Mouse (Mus musculus) limb, embryonic 13.5 days (tissue): ENCODE results near the gene Slc9a1. TPM values are rescaled to one million over a fixed set of nuclear protein-coding genes. Genes with fewer than 3 reads are reported as not detected.

Experiments used
- ATAC-seq: fragments of 200-750 bp; cut with Nextera tagmentation; 2 replicates; pipeline ENCODE4 v1.8.0; 2017; ENCODE audit warnings: low read depth, moderate number of reproducible peaks, moderate TSS enrichment; ENCODE audit not compliant: low FRiP score
- H3K27ac ChIP-seq: fragments of 300-500 bp; sonication (generic); 2 replicates; pipeline ENCODE4 v1.5.1; 2015; ENCODE audit warnings: inconsistent platforms, mild to moderate bottlenecking, moderate library complexity
- H3K27me3 ChIP-seq: fragments of 300-500 bp; sonication (generic); 2 replicates; pipeline ENCODE4 v1.6.1; 2015; ENCODE audit warnings: mild to moderate bottlenecking, inconsistent platforms
- H3K36me3 ChIP-seq: fragments of 300-500 bp; sonication (generic); 2 replicates; pipeline ENCODE4 v1.6.1; 2015; ENCODE audit warnings: inconsistent platforms, mild to moderate bottlenecking, moderate library complexity
- H3K4me1 ChIP-seq: fragments of 300-500 bp; sonication (generic); 2 replicates; pipeline ENCODE4 v1.6.1; 2015; ENCODE audit warnings: inconsistent platforms
- H3K4me2 ChIP-seq: fragments of 300-500 bp; sonication (generic); replicated peaks from 2 replicates; pipeline ENCODE4 v1.6.1; 2015; ENCODE audit warnings: inconsistent platforms, mild to moderate bottlenecking, moderate library complexity
- H3K4me3 ChIP-seq: fragments of 300-500 bp; sonication (generic); 2 replicates; pipeline ENCODE4 v1.5.1; 2015; ENCODE audit warnings: moderate library complexity, mild to moderate bottlenecking, inconsistent platforms
- H3K9ac ChIP-seq: fragments of 300-500 bp; sonication (generic); 2 replicates; pipeline ENCODE4 v1.6.1; 2015; ENCODE audit warnings: mild to moderate bottlenecking, inconsistent platforms
- H3K9me3 ChIP-seq: fragments of 300-500 bp; sonication (generic); 2 replicates; pipeline ENCODE4 v1.6.1; 2016; ENCODE audit warnings: inconsistent platforms
- WGBS: fragments of 180-500 bp; shearing (Covaris S2); methylation state at CpG from one replicate; pipeline ENCODE4 v1.1.7; 2015; 5-methylcytosine and 5-hydroxymethylcytosine counted together
- polyA plus RNA-seq: library from polyadenylated mRNA; unstranded; fragments of >200 nt; fragmentation: Nextera tagmentation; extraction: Ambion mirVana; gene quantifications from 2 replicates; pipeline ENCODE4 v1.2.1, GENCODE M21; 2015

Slc9a1 gene
- polyA plus RNA-seq, 1 experiment from 2014 or later = 8.8 TPM

- Histone ChIP-seq H3K27ac (no peak overlapping the region; the same call in 1 of the 2 replicates), H3K4me1 (peaks cover 57% of the 10 kb centered on the region)
Observed at GRCm38 (mm10) chr4:133396079-133396478, 26.6 kb downstream of the Slc9a1 start.

GRCm38 (mm10) chr4:133397299-133397698, 27.8 kb downstream of the Slc9a1 start:
- 59% methylated on average over 5 of the region's 5 CpGs for WGBS

More at GRCm38 (mm10) chr4:133396079-133396478, 26.6 kb downstream of the Slc9a1 start:
- H3K4me2 ChIP-seq = no peak overlapping the region
- no peak overlapping the region for H3K4me3 ChIP-seq
- no peak overlapping the region for H3K9ac ChIP-seq
- H3K27me3 ChIP-seq = no peaks in the 10 kb centered on the region
- ATAC-seq = no peak
- no peaks in the 10 kb centered on the region for H3K9me3 ChIP-seq
- H3K36me3 ChIP-seq = no peaks in the 10 kb centered on the region
- 73% methylated on average over 2 of the region's 2 CpGs for WGBS

GRCm38 (mm10) chr4:133397961-133398360, 28.5 kb downstream of the Slc9a1 start:
- H3K9ac ChIP-seq = 0 out of 2 replicates have a peak overlapping the region, but pooled peaks have one; percentile 20
- ATAC-seq = no peak
- no peak overlapping the region for H3K4me2 ChIP-seq
- no peaks in the 10 kb centered on the region for H3K36me3 ChIP-seq
- no peak overlapping the region for H3K27ac ChIP-seq
- no peak overlapping the region for H3K4me3 ChIP-seq
- WGBS = 85% methylated on average over 8 of the region's 8 CpGs
- H3K4me1 ChIP-seq = peaks cover 48% of the 10 kb centered on the region
- H3K27me3 ChIP-seq = no peaks in the 10 kb centered on the region
- no peaks in the 10 kb centered on the region for H3K9me3 ChIP-seq

More at GRCm38 (mm10) chr4:133397299-133397698, 27.8 kb downstream of the Slc9a1 start:
- H3K27me3 ChIP-seq = no peaks in the 10 kb centered on the region
- H3K4me3 ChIP-seq = no peak overlapping the region
- no peaks in the 10 kb centered on the region for H3K36me3 ChIP-seq
- no peak overlapping the region for H3K27ac ChIP-seq
- H3K9me3 ChIP-seq = no peaks in the 10 kb centered on the region
- H3K4me2 ChIP-seq = no peak overlapping the region
- ATAC-seq = no peak
- H3K9ac ChIP-seq = no peak overlapping the region
- H3K4me1 ChIP-seq = peaks cover 48% of the 10 kb centered on the region

GRCm38 (mm10) chr4:133398619-133399018, 29.1 kb downstream of the Slc9a1 start:
- H3K4me2 ChIP-seq = no peak overlapping the region
- no peak overlapping the region for H3K27ac ChIP-seq
- peaks cover 51% of the 10 kb centered on the region for H3K4me1 ChIP-seq
- no peak for ATAC-seq
- no peak overlapping the region for H3K4me3 ChIP-seq
- no peaks in the 10 kb centered on the region for H3K27me3 ChIP-seq
- 75% methylated on average over 5 of the region's 5 CpGs for whole genome bisulfite sequencing
- H3K9me3 ChIP-seq = no peaks in the 10 kb centered on the region
- no peak overlapping the region for H3K9ac ChIP-seq
- H3K36me3 ChIP-seq = no peaks in the 10 kb centered on the region

GRCm38 (mm10) chr4:133399509-133399908, 30.0 kb downstream of the Slc9a1 start:
- no peaks in the 10 kb centered on the region for H3K9me3 ChIP-seq

GRCm38 (mm10) chr4:133400098-133400497, 30.6 kb downstream of the Slc9a1 start:
- Histone ChIP-seq H3K27ac (peak overlapping the region; percentile 65; the same call in 1 of the 2 replicates), H3K27me3 (no peaks in the 10 kb centered on the region), H3K36me3 (no peaks in the 10 kb centered on the region), H3K9me3 (no peaks in the 10 kb centered on the region), H3K4me2 (no peak overlapping the region), H3K9ac (peak overlapping the region; percentile 35; the same call in 1 of the 2 replicates), H3K4me1 (peaks cover 40% of the 10 kb centered on the region), H3K4me3 (no peak overlapping the region)
- WGBS = 28% methylated on average over 7 of the region's 7 CpGs
- ATAC-seq = no peak

More at GRCm38 (mm10) chr4:133399509-133399908, 30.0 kb downstream of the Slc9a1 start:
- peak overlapping the region; percentile 35; the same call in 1 of the 2 replicates for H3K9ac ChIP-seq
- WGBS = 76% methylated on average over 6 of the region's 6 CpGs
- peaks cover 46% of the 10 kb centered on the region for H3K4me1 ChIP-seq
- H3K27me3 ChIP-seq = no peaks in the 10 kb centered on the region
- no peak for ATAC-seq
- H3K4me2 ChIP-seq = no peak overlapping the region
- no peak overlapping the region for H3K4me3 ChIP-seq
- no peaks in the 10 kb centered on the region for H3K36me3 ChIP-seq
- peak overlapping the region; percentile 65; the same call in 1 of the 2 replicates for H3K27ac ChIP-seq

- Histone ChIP-seq H3K4me2 (no peak overlapping the region), H3K27ac (no peak overlapping the region), H3K9me3 (no peaks in the 10 kb centered on the region), H3K4me3 (no peak overlapping the region), H3K27me3 (no peaks in the 10 kb centered on the region), H3K9ac (no peak overlapping the region), H3K4me1 (peaks cover 34% of the 10 kb centered on the region), H3K36me3 (no peaks in the 10 kb centered on the region)
- WGBS = 59% methylated on average over 13 of the region's 13 CpGs
- no peak for ATAC-seq
Observed at GRCm38 (mm10) chr4:133402011-133402410, 32.5 kb downstream of the Slc9a1 start.

- H3K9ac ChIP-seq = 0 out of 2 replicates have a peak overlapping the region, but pooled peaks have one; percentile 8
- no peaks in the 10 kb centered on the region for H3K27me3 ChIP-seq
- H3K4me3 ChIP-seq = no peak overlapping the region
- H3K27ac ChIP-seq = no peak overlapping the region
- 79% methylated on average over 9 of the region's 9 CpGs for WGBS
- no peak overlapping the region for H3K4me2 ChIP-seq
- H3K36me3 ChIP-seq = no peaks in the 10 kb centered on the region
- no peak for ATAC-seq
- H3K4me1 ChIP-seq = peaks cover 46% of the 10 kb centered on the region
- no peaks in the 10 kb centered on the region for H3K9me3 ChIP-seq
Observed at GRCm38 (mm10) chr4:133403611-133404228, 34.2 kb downstream of the Slc9a1 start.

GRCm38 (mm10) chr4:133404256-133404655, 34.8 kb downstream of the Slc9a1 start:
- Histone ChIP-seq H3K27ac (no peak overlapping the region), H3K4me3 (no peak overlapping the region), H3K27me3 (no peaks in the 10 kb centered on the region), H3K36me3 (no peaks in the 10 kb centered on the region), H3K9ac (no peak overlapping the region), H3K4me2 (no peak overlapping the region), H3K4me1 (peaks cover 41% of the 10 kb centered on the region), H3K9me3 (no peaks in the 10 kb centered on the region)
- WGBS = 80% methylated on average over 5 of the region's 5 CpGs
- ATAC-seq = no peak

GRCm38 (mm10) chr4:133406313-133407056, 37.0 kb downstream of the Slc9a1 start:
- peak overlapping the region; percentile 15; the same call in 1 of the 2 replicates for H3K27ac ChIP-seq
- peaks cover 26% of the 10 kb centered on the region for H3K4me1 ChIP-seq
- no peak overlapping the region for H3K9ac ChIP-seq
- H3K27me3 ChIP-seq = no peaks in the 10 kb centered on the region
- no peak overlapping the region for H3K4me3 ChIP-seq
- WGBS = 58% methylated on average over 8 of the region's 8 CpGs
- H3K4me2 ChIP-seq = no peak overlapping the region
- H3K36me3 ChIP-seq = no peaks in the 10 kb centered on the region; the same call in 1 of the 2 replicates
- ATAC-seq = peak; percentile 11; the same call in 1 of the 2 replicates
- H3K9me3 ChIP-seq = no peaks in the 10 kb centered on the region

- H3K27me3 ChIP-seq = no peaks in the 10 kb centered on the region
- no peak overlapping the region for H3K9ac ChIP-seq
- 58% methylated on average over 6 of the region's 6 CpGs for WGBS
- H3K9me3 ChIP-seq = no peaks in the 10 kb centered on the region
- no peak overlapping the region for H3K4me2 ChIP-seq
- peaks cover 7% of the 10 kb centered on the region for H3K36me3 ChIP-seq
- H3K4me3 ChIP-seq = no peak overlapping the region
- ATAC-seq = no peak
- H3K27ac ChIP-seq = peak overlapping the region; percentile 16; the same call in 1 of the 2 replicates
- peaks cover 26% of the 10 kb centered on the region for H3K4me1 ChIP-seq
Observed at GRCm38 (mm10) chr4:133407114-133407787, 37.7 kb downstream of the Slc9a1 start.

GRCm38 (mm10) chr4:133408006-133408405, 38.5 kb downstream of the Slc9a1 start:
- 0 out of 2 replicates have a peak overlapping the region, but pooled peaks have one; percentile 12 for H3K27ac ChIP-seq
- H3K9me3 ChIP-seq = no peaks in the 10 kb centered on the region
- H3K4me2 ChIP-seq = no peak overlapping the region
- no peak overlapping the region; the same call in 1 of the 2 replicates for H3K9ac ChIP-seq
- WGBS = 50% methylated on average over 7 of the region's 7 CpGs
- H3K27me3 ChIP-seq = no peaks in the 10 kb centered on the region
- ATAC-seq = no peak
- peaks cover 26% of the 10 kb centered on the region for H3K4me1 ChIP-seq
- H3K36me3 ChIP-seq = peaks cover 14% of the 10 kb centered on the region
- no peak overlapping the region for H3K4me3 ChIP-seq
